In genomic region chr4:102316699-102317285, GRCm38 (mm10) we compare ENCODE assay signal across 19 mouse cellular contexts.
DNase-seq lines count a peak whose midpoint lies in the region; ATAC-seq and TF ChIP-seq lines count a peak whose summit lies in the region.
"Had no signal": no experiment of that assay in that cellular context is flagged by ENCODE, and none has a peak within 500 bp of the region (broad histone marks: within the 10 kb centered on the region; RNA-seq: fewer than 3 reads in every experiment).

No protein-coding gene starts in this region.

- no peaks in the 10 kb centered on the region for H3K36me3 ChIP-seq in heart, embryonic 13.5 days
- H3K36me3 ChIP-seq in intestine, embryonic 15.5 days, result no peaks in the 10 kb centered on the region
- no peaks in the 10 kb centered on the region for H3K36me3 ChIP-seq in intestine, postnatal 0 days (ENCODE audit: control insufficient read depth, insufficient read depth)
- H3K36me3 ChIP-seq in stomach, embryonic 14.5 days (ENCODE audit: control insufficient read depth, insufficient read depth, low read length), result no peaks in the 10 kb centered on the region
- no peaks in the 10 kb centered on the region for H3K36me3 ChIP-seq in stomach, postnatal 0 days (ENCODE audit: control insufficient read depth, insufficient read depth, low read length)
- no peaks in the 10 kb centered on the region for H3K36me3 ChIP-seq in stomach, embryonic 16.5 days (ENCODE audit: control insufficient read depth, insufficient read depth, low read length)
- H3K36me3 ChIP-seq: embryonic facial prominence, embryonic 13.5 days; forebrain, embryonic 10.5 days; hindbrain, embryonic 12.5 days; hindbrain, embryonic 15.5 days had no signal

- no peaks in the 10 kb centered on the region for H3K9me3 ChIP-seq in heart, embryonic 13.5 days
- H3K9me3 ChIP-seq in intestine, embryonic 15.5 days, result no peaks in the 10 kb centered on the region
- H3K9me3 ChIP-seq in intestine, postnatal 0 days (ENCODE audit: control insufficient read depth), result no peaks in the 10 kb centered on the region
- no peaks in the 10 kb centered on the region for H3K9me3 ChIP-seq in stomach, embryonic 14.5 days (ENCODE audit: control insufficient read depth, low read depth, low read length)
- H3K9me3 ChIP-seq in stomach, postnatal 0 days (ENCODE audit: control insufficient read depth, low read length), result no peaks in the 10 kb centered on the region
- no peaks in the 10 kb centered on the region for H3K9me3 ChIP-seq in stomach, embryonic 16.5 days (replicated peaks; ENCODE audit: control insufficient read depth, low read length)
- H3K9me3 ChIP-seq: embryonic facial prominence, embryonic 13.5 days; forebrain, embryonic 10.5 days; forebrain, embryonic 13.5 days; hindbrain, embryonic 12.5 days; hindbrain, embryonic 15.5 days had no signal

- TF ChIP-seq CTCF in intestine, postnatal 0 days (IDR thresholded peaks at IDR 0.05; ENCODE audit: low read depth), result no peak
- no peak for TF ChIP-seq CTCF in stomach, postnatal 0 days (IDR thresholded peaks at IDR 0.05; ENCODE audit: low read depth)

- no peak overlapping the region for H3K9ac ChIP-seq in heart, embryonic 13.5 days
- H3K9ac ChIP-seq in intestine, embryonic 15.5 days, result no peak overlapping the region
- H3K9ac ChIP-seq in intestine, postnatal 0 days (ENCODE audit: low read depth, low read length), result no peak overlapping the region
- H3K9ac ChIP-seq in stomach, embryonic 14.5 days (replicated peaks; ENCODE audit: low read depth, low read length), result no peak overlapping the region
- no peak overlapping the region for H3K9ac ChIP-seq in stomach, postnatal 0 days (ENCODE audit: low read length)
- H3K9ac ChIP-seq in stomach, embryonic 16.5 days (ENCODE audit: low read length), result no peak overlapping the region
- H3K9ac ChIP-seq: embryonic facial prominence, embryonic 13.5 days; forebrain, embryonic 13.5 days; hindbrain, embryonic 12.5 days; hindbrain, embryonic 15.5 days had no signal

- no peaks in the 10 kb centered on the region for H3K27me3 ChIP-seq in heart, embryonic 13.5 days (replicated peaks)
- no peaks in the 10 kb centered on the region for H3K27me3 ChIP-seq in intestine, embryonic 15.5 days (replicated peaks)
- no peaks in the 10 kb centered on the region for H3K27me3 ChIP-seq in intestine, postnatal 0 days (replicated peaks; ENCODE audit: control insufficient read depth, insufficient read depth, low read length)
- no peaks in the 10 kb centered on the region for H3K27me3 ChIP-seq in stomach, embryonic 14.5 days (ENCODE audit: control insufficient read depth, insufficient read depth, low read length)
- no peaks in the 10 kb centered on the region for H3K27me3 ChIP-seq in stomach, postnatal 0 days (ENCODE audit: control insufficient read depth, insufficient read depth, low read length)
- no peaks in the 10 kb centered on the region for H3K27me3 ChIP-seq in stomach, embryonic 16.5 days (ENCODE audit: control insufficient read depth, insufficient read depth, low read length)
- H3K27me3 ChIP-seq: embryonic facial prominence, embryonic 13.5 days; forebrain, embryonic 13.5 days; hindbrain, embryonic 12.5 days; hindbrain, embryonic 15.5 days had no signal

- 53% methylated on average over 5 of the region's 5 CpGs for WGBS in heart, embryonic 13.5 days
- WGBS in intestine, embryonic 15.5 days, result 37% methylated on average over 5 of the region's 5 CpGs
- 49% methylated on average over 5 of the region's 5 CpGs for WGBS in intestine, postnatal 0 days
- WGBS in stomach, embryonic 14.5 days, result 33% methylated on average over 5 of the region's 5 CpGs
- WGBS in stomach, postnatal 0 days, result 36% methylated on average over 5 of the region's 5 CpGs
- WGBS in stomach, embryonic 16.5 days, result 28% methylated on average over 5 of the region's 5 CpGs

- ATAC-seq in heart, embryonic 13.5 days (ENCODE audit: extremely low read depth, insufficient number of reproducible peaks, low FRiP score, low TSS enrichment), result no peak
- 0 out of 2 replicates have a peak, but pooled peaks have one; percentile 34 for ATAC-seq in intestine, embryonic 15.5 days
- no peak for ATAC-seq in intestine, postnatal 0 days
- ATAC-seq in stomach, embryonic 14.5 days (ENCODE audit: insufficient number of reproducible peaks, insufficient read depth, low FRiP score, low read depth), result peak; percentile 67; the same call in 1 of the 2 replicates
- ATAC-seq in stomach, postnatal 0 days (ENCODE audit: low FRiP score, low TSS enrichment), result no peak
- ATAC-seq in stomach, embryonic 16.5 days (ENCODE audit: insufficient read depth, low FRiP score), result peak; percentile 79
- ATAC-seq: CD4-positive, CD25-positive, alpha-beta regulatory T cell, adult 4 months; forebrain, embryonic 13.5 days; forebrain, embryonic 16.5 days had no signal

- peaks cover 20% of the 10 kb centered on the region for H3K4me1 ChIP-seq in heart, embryonic 13.5 days
- no peaks in the 10 kb centered on the region for H3K4me1 ChIP-seq in intestine, embryonic 15.5 days (replicated peaks)
- H3K4me1 ChIP-seq in intestine, postnatal 0 days (replicated peaks; ENCODE audit: control insufficient read depth, insufficient read depth, low read length), result no peaks in the 10 kb centered on the region
- H3K4me1 ChIP-seq in stomach, embryonic 14.5 days (ENCODE audit: control insufficient read depth, insufficient read depth, low read length), result no peaks in the 10 kb centered on the region; the same call in 1 of the 2 replicates
- H3K4me1 ChIP-seq in stomach, postnatal 0 days (replicated peaks; ENCODE audit: control insufficient read depth, insufficient read depth), result no peaks in the 10 kb centered on the region
- peaks cover 9% of the 10 kb centered on the region for H3K4me1 ChIP-seq in stomach, embryonic 16.5 days (ENCODE audit: control insufficient read depth, insufficient read depth, low read length)
- H3K4me1 ChIP-seq: forebrain, embryonic 10.5 days; forebrain, embryonic 13.5 days; hindbrain, embryonic 12.5 days; hindbrain, embryonic 15.5 days had no signal

- H3K4me3 ChIP-seq in heart, embryonic 13.5 days, result no peak overlapping the region
- H3K4me3 ChIP-seq in intestine, embryonic 15.5 days (replicated peaks), result no peak overlapping the region
- no peak overlapping the region for H3K4me3 ChIP-seq in intestine, postnatal 0 days (ENCODE audit: low read depth, low read length)
- no peak overlapping the region for H3K4me3 ChIP-seq in stomach, embryonic 14.5 days (ENCODE audit: low read depth, low read length)
- no peak overlapping the region for H3K4me3 ChIP-seq in stomach, postnatal 0 days (ENCODE audit: low read depth, low read length)
- H3K4me3 ChIP-seq in stomach, embryonic 16.5 days (replicated peaks; ENCODE audit: low read length), result no peak overlapping the region
- H3K4me3 ChIP-seq: embryonic facial prominence, embryonic 13.5 days; forebrain, embryonic 10.5 days; forebrain, embryonic 13.5 days; hindbrain, embryonic 12.5 days; hindbrain, embryonic 15.5 days had no signal

- DNase-seq in heart, postnatal 25 days (ENCODE audit: low spot score), result no peak
- no peak for DNase-seq in stomach, postnatal 0 days (ENCODE audit: low spot score)
- DNase-seq in cerebellum, adult 11-12 months, result no peak
- DNase-seq: adrenal gland, adult 2 months; adrenal gland, postnatal 25 days; gastrocnemius, postnatal 10 days; heart, postnatal 10 days had no signal

- H3K4me2 ChIP-seq in heart, embryonic 13.5 days, result no peak overlapping the region
- H3K4me2 ChIP-seq in intestine, embryonic 15.5 days (replicated peaks), result no peak overlapping the region
- H3K4me2 ChIP-seq in intestine, postnatal 0 days (replicated peaks; ENCODE audit: low read depth), result no peak overlapping the region
- H3K4me2 ChIP-seq in stomach, embryonic 14.5 days (replicated peaks; ENCODE audit: low read depth, low read length), result no peak overlapping the region
- no peak overlapping the region for H3K4me2 ChIP-seq in stomach, postnatal 0 days (replicated peaks; ENCODE audit: low read depth)
- H3K4me2 ChIP-seq in stomach, embryonic 16.5 days (ENCODE audit: low read depth, low read length), result no peak overlapping the region
- H3K4me2 ChIP-seq: embryonic facial prominence, embryonic 13.5 days; forebrain, embryonic 13.5 days; hindbrain, embryonic 12.5 days; hindbrain, embryonic 15.5 days had no signal

- intact Hi-C loops in heart, postnatal 25 days (cut with DNase I), result no loop called here

- TF ChIP-seq EP300 in stomach, postnatal 0 days (optimal IDR thresholded peaks at IDR 0.05), result no peak

- peak overlapping the region; percentile 16; the same call in 1 of the 2 replicates for H3K27ac ChIP-seq in heart, embryonic 13.5 days (replicated peaks)
- no peak overlapping the region for H3K27ac ChIP-seq in intestine, embryonic 15.5 days
- no peak overlapping the region for H3K27ac ChIP-seq in intestine, postnatal 0 days (ENCODE audit: low read depth, low read length)
- H3K27ac ChIP-seq in stomach, embryonic 14.5 days (ENCODE audit: low read length), result peak overlapping the region; percentile 40; the same call in 1 of the 2 replicates
- no peak overlapping the region for H3K27ac ChIP-seq in stomach, postnatal 0 days (replicated peaks)
- H3K27ac ChIP-seq in stomach, embryonic 16.5 days (ENCODE audit: low read length), result peak overlapping the region; percentile 53
- H3K27ac ChIP-seq: embryonic facial prominence, embryonic 13.5 days; forebrain, embryonic 10.5 days; forebrain, embryonic 13.5 days; hindbrain, embryonic 12.5 days; hindbrain, embryonic 15.5 days had no signal

Comparison
In these comparisons a context has a peak if more than half of its experiments do, and no peak if none do; other contexts are left out.
1. ATAC-seq: peak in intestine, embryonic 15.5 days (single experiment), stomach, embryonic 14.5 days (single experiment) and stomach, embryonic 16.5 days (single experiment); none in heart, embryonic 13.5 days (single experiment), intestine, postnatal 0 days (single experiment) and stomach, postnatal 0 days (single experiment).
2. H3K27ac ChIP-seq: peak in heart, embryonic 13.5 days (single experiment), stomach, embryonic 14.5 days (single experiment) and stomach, embryonic 16.5 days (single experiment); none in intestine, embryonic 15.5 days (single experiment), intestine, postnatal 0 days (single experiment) and stomach, postnatal 0 days (single experiment).